Mouse (Mus musculus): ENCODE measurements around the gene Scml4. TPM values are rescaled to one million over a fixed set of nuclear protein-coding genes. Genes with fewer than 3 reads are reported as not detected.

Scml4 gene
- 8.5 and 12.1 TPM in 2 replicates for polyA plus RNA-seq (2015; fragmentation: Nextera tagmentation; extraction: Ambion mirVana)

DNA sequence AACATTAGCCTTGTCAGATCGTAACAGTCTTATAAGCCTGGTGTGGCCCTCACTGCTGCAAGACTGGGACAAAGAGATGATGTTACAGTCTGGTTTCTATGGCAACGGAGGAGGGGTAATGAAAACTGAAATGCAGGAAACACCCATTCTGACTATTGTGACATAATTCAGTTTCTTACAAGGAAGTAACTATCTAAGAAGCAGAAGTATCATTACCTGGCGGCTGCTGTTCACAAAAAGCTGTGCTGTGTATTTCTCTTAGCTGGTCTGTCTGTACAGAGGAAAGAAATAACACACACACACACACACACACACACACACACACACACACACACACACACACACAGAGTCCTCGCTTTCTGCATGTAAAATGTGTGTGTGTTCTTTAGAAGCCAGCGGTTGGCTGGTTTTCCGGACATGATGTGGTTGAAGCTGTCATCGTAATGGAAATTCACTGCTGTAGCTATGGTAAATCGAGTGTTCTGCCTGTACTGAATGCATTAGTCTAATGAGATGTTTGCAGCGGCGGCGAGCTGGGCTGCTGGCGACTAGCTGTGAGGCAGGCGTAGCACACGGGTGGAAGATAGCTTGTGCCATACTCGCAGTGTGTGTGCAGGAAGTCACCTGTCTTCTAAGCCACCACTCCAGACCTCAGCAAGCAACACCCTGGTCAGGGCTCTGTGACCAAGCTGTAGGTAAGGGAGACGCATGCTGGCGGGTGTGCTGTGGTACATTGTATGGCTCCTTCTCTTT lies at the start of gene Scml4:
TSS of gene Scml4 (plus strand) at position 212 of the 753 bp plus-strand sequence.
- peak; percentile 88 for DNase-seq (ENCODE audit: low spot score)

DNA sequence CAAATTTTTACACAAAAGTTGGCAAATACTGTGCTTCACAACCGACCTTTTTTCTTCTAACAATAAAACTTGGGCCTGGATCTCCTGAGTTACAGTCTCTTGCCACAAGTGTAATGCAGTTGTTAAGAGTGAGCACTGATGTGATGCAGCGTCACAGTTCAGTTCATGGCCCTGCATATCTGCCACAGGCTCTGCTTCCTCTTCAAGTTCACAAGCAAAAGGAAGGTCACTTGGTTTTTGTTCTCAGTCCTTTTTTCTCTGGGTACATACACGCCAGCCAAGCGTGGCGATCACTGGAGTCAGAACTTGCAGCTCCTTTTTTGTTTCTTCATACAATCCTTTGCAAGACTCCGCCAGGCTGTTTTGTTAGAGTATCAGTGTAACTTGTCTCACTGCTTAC lies 34.2 kb upstream of the Scml4 start:
- DNase-seq (ENCODE audit: low spot score) = no peak

DNA sequence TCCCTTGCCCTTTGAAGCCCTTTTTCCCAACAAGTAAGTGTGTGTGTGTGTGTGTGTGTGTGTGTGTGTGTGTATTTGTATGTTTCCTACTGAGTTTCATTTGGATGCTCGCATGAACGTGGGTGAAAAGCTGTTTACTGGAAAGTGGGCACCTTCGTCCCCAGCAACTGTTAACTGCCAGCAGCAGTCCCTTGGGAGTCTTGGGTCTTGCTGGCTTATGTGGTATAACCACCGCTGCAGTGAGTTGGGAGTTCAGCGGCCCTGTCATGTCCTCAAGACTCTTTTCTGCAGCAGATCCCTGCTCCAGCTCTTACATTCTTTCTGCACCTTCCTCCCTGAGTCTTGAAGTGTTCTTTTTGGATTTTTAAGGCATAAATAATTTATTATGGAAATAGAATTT lies 33.0 kb upstream of the Scml4 start:
- no peak for DNase-seq (ENCODE audit: low spot score)

DNA sequence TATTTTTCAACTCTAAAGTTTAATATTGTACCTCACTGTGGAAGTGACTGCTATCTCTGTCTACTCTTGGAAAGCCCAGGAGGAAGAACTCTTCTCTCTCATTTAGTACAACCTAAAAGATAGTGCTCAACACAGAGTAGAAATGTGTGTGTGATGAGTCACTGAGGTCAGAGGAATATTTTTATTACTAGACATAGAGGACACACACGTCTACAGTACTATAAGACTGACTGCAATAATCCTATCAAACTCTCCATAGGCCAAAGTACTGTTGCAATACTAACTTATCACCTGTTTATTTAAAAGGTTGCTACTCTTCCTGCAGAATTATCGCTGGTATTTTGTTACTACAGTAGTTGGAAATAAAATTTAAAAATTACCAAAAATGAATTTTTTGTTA lies 30.2 kb upstream of the Scml4 start:
- no peak for DNase-seq (ENCODE audit: low spot score)

DNA sequence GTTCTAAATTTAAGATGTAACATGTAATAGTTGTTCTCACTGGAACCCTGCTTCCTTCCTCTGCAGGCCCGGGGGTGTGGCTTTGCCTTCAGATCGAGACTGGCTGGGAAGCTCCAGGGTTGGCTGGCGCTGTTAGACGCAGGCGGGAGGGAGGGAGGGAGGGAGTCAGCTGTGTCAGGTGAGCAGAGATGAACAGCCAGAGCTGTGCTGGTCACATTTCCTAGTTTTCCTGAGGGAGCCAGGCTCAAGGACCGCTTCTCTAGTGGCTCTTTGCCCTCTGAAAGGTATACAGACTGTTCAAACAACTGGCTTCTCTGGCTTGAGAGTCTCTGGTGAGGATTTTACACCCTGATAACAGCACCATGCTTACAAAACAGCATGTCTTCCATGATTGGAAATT lies 29.8 kb upstream of the Scml4 start:
- no peak for DNase-seq (ENCODE audit: low spot score)

DNA sequence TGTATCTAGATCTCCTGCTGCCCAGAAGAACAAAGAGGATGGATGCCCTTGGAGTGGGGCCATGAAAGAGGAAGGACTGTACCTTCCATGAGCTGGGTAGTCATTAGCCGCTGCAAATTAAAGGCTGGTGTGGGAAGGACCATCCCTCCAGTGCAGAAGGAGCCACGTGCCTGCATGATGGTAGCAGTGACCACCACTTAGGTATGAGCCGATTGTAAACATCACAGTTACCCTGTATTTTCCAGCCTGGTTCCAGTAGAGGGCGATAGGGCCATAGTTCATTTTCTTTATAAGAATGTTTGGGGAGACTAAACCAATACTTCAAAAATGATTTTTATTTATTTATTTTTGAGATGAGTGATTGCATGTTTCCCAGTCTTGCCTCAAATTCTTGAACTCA lies 27.5 kb upstream of the Scml4 start:
- DNase-seq (ENCODE audit: low spot score) = peak; percentile 47

DNA sequence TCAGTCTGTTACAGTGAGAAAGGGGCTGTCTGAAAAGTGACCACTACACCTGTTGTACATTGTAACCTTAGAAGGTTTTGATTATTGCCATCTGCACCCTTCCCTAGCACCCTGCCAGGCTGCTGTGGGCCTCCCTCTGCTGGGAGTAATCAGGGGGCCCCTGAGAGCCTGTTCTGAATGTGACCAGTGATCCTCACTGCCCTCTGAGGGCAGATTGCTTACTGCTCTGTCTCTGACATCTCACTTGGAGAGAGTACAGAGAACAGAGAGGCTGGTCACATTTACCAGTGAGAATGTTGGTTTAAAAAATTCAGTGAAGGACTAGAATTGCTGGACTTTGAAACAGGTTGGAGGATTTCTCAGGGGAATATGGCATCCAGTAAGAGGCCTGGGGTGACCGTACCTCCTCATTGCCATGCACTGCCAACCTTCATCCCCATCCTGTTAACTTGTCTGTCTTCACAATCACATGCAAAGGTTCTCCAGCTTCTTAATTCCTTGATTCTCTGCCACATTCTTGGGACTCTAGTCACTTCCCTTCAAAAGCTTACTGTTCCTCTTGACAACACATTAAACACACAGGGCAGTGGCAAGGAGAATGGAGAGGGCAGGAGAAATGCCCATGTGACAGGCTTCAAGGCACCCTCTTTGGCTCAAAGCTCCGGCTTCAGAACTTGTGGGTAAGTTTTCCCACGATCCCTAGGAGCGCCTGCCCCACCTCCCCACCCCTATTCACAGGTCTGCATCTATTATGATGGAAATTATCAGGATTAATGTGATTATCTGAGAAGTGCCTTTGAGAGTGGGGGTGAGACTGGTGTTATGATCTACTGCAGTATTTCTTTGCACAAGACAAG lies 26.1 kb upstream of the Scml4 start:
- no peak for DNase-seq (ENCODE audit: low spot score)

DNA sequence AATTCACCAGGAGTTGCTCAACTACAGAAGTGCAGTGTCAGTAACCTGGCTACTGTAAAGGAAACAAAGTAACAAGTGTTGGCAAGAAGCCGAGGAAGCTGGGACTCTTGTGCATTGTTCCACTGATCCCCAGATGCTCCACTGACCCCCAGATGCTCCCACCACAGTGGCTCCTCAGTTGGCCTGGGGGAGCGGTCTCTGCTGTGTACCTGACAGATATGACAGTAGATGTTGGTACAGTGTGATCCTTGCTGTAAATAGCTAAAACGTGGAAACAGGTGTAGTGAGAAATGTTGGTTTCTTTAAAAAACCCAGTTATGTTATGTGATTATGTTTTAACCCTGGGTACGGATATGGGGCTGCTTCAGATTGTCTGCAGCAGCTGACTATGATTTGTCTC lies 22.1 kb upstream of the Scml4 start:
- no peak for DNase-seq (ENCODE audit: low spot score)

DNA sequence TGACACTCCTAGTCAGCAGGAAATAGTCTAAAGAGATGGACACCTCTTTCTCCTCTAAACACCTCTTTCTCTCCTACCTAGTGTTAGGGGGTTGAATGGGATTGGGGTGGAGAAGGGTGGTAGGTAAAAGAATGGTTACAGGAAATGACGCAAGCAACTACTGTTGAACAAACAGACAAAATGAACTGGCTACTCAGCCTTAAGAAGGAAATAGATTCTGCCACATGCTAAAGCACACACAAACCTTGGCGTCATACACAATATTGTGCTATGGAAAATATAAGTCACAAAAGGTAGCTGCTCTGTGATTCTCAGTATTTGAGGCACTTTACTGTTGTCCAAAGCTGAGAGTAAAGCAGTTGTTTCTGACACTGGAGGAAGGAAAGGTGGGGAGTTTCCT lies 21.4 kb upstream of the Scml4 start:
- DNase-seq (ENCODE audit: low spot score) = no peak

DNA sequence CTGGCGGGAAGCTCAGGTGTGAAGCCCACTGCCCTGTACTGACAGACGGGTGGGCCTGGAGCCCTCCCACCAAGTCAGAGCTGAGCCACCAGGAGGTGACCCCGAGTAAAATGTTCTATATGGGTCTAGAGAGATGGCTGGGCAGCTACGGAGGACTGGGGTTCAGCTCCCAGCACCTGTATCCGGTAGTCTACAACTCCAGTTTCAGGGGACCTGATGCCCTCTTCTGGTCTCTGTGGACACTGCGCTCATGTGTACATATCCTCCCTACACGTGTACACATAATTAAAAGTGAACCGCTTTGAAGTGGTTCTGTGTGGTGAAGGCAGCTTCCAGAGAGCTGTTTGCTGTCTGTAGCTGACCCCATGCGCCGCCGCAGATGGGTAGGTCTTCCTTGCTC lies 20.1 kb upstream of the Scml4 start:
- DNase-seq (ENCODE audit: low spot score) = no peak

DNA sequence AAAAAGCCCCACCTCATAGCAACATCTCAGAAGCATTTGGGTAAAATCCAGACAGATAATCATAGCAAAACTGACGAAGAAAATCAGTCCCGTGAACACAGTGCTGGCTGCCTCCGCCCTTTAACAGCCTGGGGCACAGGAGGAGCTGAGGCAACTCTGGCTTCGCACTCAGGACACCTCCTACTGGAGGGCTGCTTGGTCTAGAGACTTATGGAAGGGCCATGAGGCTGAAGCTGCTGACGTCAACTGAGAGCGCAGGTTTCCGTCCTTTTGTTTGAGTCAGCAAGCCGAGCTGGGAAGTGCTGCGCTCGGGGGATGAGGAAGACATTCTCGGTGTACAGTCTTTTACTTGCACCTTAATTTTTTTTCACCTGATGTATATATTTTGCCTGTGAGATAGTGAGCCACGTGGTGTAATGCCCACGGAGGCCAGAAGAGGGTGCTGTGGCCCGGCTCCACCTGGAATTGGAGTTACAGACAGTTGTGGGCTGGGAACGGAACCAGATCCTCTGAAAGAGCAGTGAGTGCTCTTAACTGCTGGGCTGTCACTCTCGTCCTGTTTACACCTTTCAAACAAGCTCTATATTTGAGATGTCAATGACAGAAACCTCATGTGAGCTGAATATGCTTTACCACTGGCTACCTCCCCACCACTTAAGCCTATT lies 18.5 kb upstream of the Scml4 start:
- DNase-seq (ENCODE audit: low spot score) = peak; percentile 47

DNA sequence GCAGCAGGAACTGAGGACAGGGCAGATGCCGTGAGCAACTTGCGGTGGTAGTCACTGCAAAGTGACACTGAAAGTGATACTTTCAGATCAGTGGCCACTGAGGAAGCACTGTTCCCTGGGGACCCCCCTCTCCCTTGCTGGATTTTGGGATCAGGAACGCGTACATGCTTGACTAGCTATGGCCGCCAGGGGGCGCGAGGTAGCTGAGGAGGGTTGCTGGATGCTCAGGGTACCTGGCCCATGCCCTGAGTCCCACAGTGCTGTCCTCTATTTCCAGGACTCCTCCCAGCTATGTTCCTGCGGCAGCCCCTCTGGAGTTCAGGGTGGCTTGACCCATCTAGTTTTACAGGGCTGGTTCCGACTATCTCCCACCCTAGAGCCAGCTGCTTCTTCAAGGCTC lies 17.8 kb upstream of the Scml4 start:
- peak; percentile 76 for DNase-seq (ENCODE audit: low spot score)

DNA sequence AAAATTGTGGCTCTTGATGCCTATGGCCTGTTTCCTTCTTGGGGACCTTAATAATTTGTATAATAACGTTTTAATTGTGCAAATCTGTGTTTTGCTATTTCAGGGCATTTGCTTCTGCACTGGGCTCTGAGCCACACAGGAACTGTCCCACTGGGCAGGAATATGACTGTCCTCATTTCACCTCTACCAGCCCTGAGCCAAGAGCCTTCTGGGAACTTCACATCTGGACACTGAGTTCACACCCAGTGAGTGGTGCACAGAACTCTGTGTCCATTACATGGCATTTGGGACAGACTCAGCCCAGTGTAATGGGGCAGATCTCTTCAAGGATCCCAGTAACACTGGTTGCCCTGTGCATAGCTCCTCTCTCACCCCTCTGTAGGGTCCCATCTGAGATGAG lies 16.8 kb upstream of the Scml4 start:
- no peak for DNase-seq (ENCODE audit: low spot score)

DNA sequence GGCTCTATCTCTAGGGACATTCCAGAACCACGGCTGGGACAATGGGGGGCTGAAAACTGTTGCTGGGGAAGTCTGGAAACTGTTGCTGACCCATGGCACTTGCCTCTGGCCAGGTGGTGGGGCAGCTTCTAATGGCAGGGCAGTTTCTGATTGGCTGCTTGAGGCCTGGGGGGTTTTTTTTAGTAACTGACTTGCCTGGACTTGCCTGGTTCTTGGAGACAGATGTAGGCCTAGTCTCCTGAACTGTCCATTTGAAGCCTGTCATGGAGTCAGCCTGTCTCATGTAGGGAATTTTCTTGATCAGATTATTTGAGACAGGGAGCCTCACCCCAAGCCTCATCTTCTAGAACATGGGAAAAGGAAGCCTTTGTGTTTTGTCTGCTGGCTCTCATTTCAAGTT lies 14.7 kb upstream of the Scml4 start:
- DNase-seq (ENCODE audit: low spot score) = no peak

DNA sequence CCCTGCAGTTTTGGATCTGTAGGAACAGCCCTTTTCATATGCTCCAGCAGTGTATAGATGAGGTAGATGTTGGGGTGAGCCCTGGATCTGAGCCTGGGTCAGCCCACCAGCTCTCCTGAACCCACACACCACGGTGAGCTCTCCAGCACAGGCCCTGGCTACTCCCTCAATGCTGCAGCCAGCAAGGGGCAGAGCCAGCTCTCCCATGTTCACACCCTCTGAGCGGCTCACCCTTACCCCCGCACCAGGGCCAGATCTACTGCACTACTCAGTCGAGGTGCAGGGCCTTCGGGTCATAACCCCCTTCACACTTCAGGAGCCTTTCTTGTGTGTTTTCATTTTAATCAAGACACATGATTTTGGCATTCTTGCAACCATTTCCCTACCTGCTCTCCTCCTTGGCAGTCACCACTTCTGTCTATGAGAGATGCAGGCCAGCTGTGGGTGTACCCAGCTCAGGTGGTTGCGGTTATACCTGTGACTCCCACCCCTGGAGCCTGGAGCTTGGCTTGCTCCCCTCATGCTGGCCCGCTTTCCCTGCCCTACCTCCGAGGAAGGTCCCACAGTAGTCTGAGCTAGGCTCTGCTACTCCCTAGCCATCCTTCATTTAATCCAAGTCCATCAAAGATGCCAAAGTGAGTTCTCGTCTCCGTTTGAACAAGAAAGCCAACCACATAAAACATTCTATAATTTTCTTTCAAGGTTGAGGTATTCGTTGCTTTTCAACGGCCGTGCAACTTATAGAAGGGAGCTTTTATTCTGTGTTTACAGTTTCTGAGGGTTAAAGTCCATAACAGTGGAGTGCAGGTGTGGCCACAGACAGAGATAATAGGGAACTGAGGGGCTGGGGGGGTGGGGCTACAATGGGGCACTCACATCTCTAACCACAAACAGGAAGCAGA lies 11.7 kb upstream of the Scml4 start:
- DNase-seq (ENCODE audit: low spot score) = no peak

DNA sequence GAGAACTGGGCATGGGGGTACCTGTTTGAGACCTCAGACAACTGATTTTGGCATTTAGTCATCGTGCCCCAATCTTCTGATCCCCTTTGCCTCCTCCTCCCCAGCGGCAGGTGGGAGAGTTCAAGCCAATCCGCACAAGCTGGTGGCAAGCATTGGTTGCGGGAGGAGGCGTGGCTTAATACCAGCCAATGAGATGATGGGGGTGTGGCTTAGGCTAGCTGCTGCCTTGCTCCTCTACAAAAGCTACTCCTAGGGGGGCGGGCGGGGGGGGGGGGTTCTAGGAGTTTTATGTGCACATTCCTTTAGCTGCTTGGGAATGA lies 11.1 kb upstream of the Scml4 start:
- DNase-seq (ENCODE audit: low spot score) = peak; percentile 82

DNA sequence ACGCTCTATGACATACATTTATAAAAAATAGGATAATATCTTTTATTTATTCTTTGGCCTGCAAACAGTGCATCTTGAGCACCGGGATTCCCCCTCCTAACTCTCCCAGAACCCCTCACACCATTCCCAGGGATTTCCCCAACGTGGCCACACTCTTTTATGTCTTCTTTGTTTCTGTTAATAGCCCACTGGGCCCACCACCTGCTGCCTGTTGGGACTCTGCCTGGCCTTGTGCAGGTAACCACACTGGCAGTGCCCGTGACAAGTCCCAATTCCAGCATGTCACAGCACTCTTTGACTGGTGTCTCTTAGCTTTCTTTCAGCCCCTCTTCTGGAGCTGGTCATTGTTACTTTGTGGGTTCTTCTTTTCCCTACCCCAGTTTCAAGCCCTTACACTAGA lies 5.3 kb upstream of the Scml4 start:
- DNase-seq (ENCODE audit: low spot score) = no peak

DNA sequence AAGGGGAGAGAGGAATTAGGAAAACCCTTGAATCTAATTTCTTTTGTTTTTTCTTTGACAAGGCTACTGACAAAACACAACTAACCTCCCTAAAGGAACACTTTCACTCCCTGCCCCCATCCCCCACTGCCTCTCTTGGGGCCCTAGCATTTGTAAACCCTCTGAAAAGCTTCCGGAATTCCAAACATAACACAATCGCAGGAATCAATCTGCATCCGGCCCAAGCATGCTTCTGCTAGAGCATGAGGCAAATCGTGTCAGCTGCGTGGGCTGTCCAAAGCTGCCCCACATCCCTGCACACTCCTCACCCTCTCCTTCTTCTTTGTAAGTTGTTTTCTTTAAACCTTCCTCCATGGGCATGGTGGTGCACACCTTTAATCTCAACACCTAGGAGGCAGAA lies 4.9 kb upstream of the Scml4 start:
- DNase-seq (ENCODE audit: low spot score) = no peak

DNA sequence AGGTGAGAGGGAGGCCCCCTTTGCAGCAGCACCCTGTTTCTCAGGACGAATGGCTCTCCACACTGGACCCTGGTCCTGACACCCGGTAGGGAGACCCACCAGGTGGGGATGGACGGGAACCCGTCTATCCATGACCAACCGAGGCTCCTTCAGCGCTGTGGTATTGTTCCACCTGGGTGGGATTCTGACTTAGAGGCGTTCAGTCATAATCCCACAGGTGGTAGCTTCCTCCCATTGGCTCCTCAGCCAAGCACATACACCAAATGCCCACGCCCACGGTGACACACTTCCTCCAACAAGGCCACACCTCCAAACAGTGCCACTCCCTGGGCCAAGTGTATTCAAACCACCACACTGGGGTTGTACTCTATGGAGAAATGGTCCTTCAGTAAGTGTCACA lies 3.6 kb upstream of the Scml4 start:
- DNase-seq (ENCODE audit: low spot score) = no peak

DNA sequence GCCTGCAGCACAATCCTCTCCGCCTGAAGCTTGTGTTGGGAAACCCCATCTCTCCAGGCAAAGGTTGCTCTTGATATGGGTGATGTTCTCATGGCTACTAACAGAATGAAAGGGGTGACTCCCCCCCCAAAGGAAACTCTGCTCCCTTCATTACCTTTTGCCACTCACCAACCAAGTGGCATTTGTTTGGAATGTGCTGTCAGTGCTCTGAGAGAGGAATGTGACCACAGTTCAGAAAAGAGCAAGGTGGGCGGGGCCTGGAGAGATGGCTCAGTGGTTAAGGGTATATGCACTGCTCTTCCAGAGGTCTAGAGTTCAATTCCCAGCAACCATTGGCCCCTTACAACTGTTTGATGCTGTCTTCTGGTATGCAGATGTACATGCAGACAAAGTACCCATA lies 3.1 kb upstream of the Scml4 start:
- DNase-seq (ENCODE audit: low spot score) = no peak

DNA sequence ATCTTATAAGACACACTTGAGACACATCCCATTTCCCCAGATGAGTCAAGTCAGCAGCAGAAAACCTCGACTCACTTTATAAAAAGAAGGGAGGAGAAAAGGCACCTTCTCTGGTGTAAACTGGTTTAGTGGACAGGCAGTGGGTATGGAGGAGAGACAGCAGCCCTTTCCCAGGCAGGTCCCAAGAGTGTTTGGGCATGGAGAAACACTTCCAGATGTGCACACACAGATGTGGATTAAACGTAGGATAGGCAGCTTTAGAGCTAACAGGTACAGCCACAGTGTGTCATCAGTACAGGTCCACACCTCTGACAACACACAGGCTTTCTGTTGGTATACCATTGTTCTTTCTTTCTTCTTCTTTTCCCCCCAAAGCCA lies 400 bp upstream of the Scml4 start:
- no peak for DNase-seq (ENCODE audit: low spot score)
